Mouse (Mus musculus): Measurements from ENCODE around the gene Nav2.
A peak's percentile ranks its signal among the peaks of the same experiment; 100 is the strongest.

Nav2 gene

DNA sequence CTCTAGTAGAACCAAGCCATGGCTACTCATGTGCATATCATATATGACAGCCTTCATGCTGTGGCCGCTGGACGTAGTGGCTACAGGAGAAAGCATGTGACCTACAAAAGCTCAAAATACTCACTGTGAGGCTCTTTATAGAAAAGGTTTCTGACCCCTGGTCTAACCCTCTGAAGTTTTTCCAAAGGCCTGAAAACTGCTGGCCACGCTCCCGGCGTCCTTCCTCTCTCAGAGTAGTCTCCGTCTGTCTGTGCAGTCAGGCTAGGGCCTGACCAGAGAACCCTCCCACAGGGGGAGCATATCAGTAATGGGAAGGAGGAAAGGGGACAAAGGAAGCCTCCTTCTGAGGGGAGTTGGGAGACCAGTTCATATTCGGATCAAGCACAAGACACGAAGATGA lies 302.2 kb downstream of the Nav2 start:
- no peak for DNase-seq (ENCODE audit: low spot score)

GRCm38 (mm10) chr7:49213011-49213410 lies 304.5 kb downstream of the Nav2 start:
- DNase-seq (ENCODE audit: low spot score), result no peak

DNA sequence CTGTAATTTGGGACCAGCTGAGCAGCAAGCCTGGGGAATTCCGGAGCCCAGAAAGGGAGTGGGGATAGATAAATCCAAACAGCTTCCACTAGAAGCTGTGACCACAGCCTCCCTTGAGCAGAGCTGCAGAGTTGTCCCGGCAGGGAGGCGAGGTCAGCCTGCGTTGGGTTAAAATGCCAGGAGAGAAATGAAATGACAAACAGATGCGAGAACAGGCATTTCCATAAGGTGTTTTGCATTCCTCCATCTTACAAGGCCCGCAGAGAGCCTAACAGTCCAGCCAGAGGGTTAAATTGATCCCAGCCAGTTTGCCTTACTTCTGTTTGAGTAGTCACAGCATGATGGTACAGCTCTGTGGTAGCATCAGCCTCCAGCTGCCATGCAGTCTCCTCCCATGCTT lies 309.3 kb downstream of the Nav2 start:
- DNase-seq (ENCODE audit: low spot score), result no peak

DNA sequence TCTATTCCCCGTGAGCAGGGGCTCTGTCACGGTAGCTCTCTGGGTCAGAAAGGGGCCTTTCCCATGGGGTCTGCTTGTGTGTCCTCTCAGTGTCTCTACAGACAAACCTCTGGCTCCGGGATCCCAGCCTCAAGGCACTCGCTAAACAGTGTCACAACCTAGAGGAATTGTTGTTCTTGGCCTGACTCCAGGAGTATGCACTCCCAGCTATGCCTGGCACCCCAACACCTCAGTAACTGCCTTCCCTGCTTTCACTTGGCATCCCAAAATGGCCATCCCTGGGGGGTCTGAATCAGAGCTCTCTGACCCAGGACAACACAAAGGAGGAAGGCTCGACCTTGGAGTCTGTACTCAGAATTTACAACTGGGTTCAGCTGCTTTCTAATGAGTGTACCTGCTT lies 317.2 kb downstream of the Nav2 start:
- no peak for DNase-seq (ENCODE audit: low spot score)

- DNase-seq (ENCODE audit: low spot score), result no peak
Observed at GRCm38 (mm10) chr7:49232969-49233368, 324.5 kb downstream of the Nav2 start.

- DNase-seq (ENCODE audit: low spot score), result no peak
Observed at GRCm38 (mm10) chr7:49234288-49234687, 325.8 kb downstream of the Nav2 start.

GRCm38 (mm10) chr7:49235271-49235681 lies 326.8 kb downstream of the Nav2 start:
- peak; percentile 51 for DNase-seq (ENCODE audit: low spot score)

DNA sequence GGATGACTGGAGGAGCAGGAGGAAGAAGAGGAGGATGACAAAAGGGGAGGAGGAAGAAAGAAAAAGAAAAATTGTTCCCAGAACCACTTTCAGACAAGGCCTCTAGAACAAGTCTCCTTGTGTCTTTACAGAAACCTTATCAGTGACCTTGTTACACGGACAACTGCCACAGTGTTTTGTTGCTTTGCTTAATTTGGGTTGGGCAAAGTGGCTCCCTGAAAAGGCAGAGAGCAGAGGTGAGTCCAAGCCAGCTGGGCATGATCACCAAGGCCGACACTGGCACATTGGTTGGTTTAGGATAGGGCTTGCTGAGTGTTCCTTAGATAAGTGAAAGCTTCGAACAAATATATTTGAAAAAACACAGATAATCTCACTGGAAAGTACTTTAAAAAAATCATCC lies 327.3 kb downstream of the Nav2 start:
- peak; percentile 67 for DNase-seq (ENCODE audit: low spot score)

GRCm38 (mm10) chr7:49240461-49240860 lies 331.9 kb downstream of the Nav2 start:
- no peak for DNase-seq (ENCODE audit: low spot score)

DNA sequence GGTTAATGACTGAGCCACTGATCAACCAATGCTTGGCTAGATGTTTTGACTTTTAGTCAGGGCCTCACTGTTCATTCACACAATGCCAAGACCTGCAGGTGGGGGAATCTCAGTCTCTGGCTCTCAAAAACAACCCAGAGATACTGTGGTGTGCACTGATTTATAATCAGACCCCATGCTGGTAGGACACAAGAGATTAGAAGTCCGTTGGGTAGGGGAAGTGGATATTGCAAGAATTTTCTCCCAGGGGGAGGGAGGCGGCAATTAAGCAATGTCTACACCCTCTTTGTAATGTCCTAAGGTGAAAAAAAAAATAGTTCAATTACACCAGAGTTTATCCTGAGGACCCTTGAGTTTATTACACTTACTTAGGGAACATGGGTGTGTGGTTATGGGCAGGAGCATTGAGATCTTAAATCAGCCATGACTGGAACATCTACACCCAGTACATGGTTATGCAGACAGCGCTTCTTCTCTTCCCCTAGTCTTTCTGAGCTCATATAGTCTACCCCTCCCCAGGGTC lies 332.8 kb downstream of the Nav2 start:
- no peak for DNase-seq (ENCODE audit: low spot score)

DNA sequence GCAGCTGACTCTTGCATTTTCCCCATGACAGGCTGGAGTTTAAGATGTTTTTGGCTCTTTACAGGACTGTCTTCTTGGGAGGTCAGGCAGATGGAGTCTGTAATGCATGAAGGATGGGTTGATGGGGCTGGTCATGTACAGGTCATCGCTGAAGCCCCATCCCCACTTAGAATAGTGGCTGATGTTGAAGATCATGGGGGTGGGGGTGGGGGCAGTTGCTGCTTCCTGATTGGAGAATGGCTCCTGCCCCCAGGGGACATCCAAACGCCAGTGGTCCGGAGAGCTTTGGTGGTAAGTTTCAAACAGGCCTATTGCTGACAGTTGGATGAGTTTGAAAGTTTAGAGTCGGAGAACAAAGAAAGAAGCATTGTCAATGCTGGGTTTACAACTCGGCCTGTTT lies 333.7 kb downstream of the Nav2 start:
- no peak for DNase-seq (ENCODE audit: low spot score)

GRCm38 (mm10) chr7:49243079-49243478 lies 334.6 kb downstream of the Nav2 start:
- no peak for DNase-seq (ENCODE audit: low spot score)

- DNase-seq (ENCODE audit: low spot score), result peak; percentile 91
Observed at GRCm38 (mm10) chr7:49245537-49246239, 337.2 kb downstream of the Nav2 start.

- DNase-seq (ENCODE audit: low spot score), result no peak
Observed at GRCm38 (mm10) chr7:49246240-49246578, 337.7 kb downstream of the Nav2 start.

DNA sequence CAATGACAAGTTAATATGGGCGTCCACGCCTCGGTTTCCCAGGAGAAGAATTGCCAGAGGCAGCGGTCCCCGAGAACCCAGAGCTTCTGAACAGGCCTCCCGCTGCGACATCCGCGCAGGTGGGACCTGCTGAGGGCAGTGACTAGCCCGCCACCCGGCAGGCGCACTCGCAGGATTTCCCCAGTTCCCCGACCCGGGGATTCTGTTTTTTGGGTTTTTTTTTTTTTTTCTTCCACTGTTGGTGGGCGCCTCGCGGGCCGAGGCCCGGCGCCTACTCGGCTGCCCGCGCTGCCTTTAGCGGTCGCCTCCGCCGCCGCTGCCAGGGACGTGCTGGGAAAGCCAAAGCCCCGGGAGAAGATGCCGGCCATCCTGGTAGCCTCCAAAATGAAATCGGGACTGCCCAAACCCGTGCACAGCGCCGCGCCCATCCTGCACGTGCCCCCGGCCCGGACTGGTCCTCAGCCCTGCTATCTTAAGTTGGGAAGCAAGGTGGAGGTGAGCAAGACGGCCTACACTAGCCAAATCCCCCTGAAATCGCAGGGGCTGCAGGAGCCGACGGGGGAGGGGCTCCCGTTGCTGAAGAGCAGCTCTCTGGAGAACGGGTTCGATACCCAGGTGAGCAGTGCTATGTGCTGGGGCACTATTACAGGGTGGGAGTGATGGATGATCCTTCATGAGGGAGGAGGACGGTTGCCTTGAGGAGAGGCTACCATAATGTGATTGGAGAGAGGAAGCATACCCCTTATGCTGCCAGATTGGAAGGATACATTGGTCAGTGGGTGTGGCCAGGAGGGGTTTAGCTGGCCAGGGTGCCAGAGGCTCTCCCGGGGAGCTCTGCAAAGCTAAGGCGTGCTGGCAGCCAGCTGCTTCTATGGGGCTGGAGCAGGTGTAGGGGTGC lies 338.3 kb downstream of the Nav2 start:
- no peak for DNase-seq (ENCODE audit: low spot score)

- DNase-seq (ENCODE audit: low spot score), result peak; percentile 76
Observed at GRCm38 (mm10) chr7:49247744-49248331, 339.3 kb downstream of the Nav2 start.

- peak; percentile 41 for DNase-seq (ENCODE audit: low spot score)
Observed at GRCm38 (mm10) chr7:49248333-49249086, 340.0 kb downstream of the Nav2 start.

DNA sequence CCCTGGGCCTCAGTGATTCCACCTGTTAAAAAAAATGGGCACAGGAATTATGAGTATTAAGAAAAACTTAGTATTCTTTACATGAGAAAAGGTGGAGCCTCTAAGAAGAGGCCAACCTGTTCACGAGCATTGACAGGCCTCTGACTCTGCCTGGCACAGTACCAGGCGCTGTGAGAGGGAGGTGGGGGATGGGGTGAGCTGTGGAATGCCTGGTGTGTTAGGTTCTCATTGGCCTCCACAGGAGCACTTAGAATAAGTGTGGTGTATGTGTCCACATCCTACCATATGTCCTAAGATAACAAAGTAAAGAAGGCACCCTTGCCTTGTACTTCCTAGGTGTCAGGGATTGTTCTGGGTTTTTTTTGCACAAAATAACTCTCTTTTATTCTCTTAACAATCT lies 340.9 kb downstream of the Nav2 start:
- no peak for DNase-seq (ENCODE audit: low spot score)

DNA sequence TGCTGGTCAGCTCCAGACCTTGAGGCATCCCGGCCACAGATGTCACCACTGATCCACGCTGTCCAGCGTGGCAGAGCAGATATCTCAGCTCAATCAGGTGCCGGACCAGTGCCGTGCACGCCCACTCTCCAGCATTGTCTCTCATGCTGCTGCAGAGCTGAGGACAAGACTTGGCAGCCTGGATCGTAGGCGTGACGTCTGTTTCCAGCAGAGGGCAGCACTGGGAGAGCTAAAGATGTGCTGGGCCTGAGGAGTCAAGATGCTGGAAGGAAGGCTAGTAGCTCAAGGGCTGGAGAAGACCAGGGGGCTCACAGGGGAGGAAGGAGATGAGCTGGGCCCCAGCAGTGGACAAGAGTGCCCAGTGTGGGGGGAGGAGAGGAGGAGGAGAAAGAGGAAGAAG lies 341.5 kb downstream of the Nav2 start:
- peak; percentile 60 for DNase-seq (ENCODE audit: low spot score)

GRCm38 (mm10) chr7:49250581-49251307 lies 342.2 kb downstream of the Nav2 start:
- no peak for DNase-seq (ENCODE audit: low spot score)

DNA sequence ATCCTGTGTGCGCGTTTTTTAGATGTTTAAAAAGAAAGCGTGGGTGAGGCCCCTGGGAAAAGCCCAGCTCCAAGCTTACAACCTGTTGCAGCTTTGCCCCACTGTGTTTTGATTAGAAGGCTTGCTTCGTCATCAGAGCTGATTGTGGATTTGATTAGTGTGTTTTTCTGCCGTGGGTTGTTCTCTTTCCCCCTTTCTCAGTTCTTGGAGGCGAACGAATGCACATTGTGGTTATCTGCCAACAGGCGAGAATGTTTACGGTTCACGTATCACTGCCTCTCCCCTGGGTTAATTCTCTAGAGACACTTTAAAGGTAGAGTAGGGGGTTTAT lies 342.8 kb downstream of the Nav2 start:
- DNase-seq (ENCODE audit: low spot score), result no peak

GRCm38 (mm10) chr7:49252444-49252843 lies 343.9 kb downstream of the Nav2 start:
- DNase-seq (ENCODE audit: low spot score), result no peak

Data from testis, postnatal 14 days (tissue).